Mouse (Mus musculus) heart, adult 2 months (tissue): ENCODE data around the gene Bach2. TPM values are rescaled to one million over a fixed set of nuclear protein-coding genes. Genes with fewer than 3 reads are reported as not detected.

Experiments used
- DNase-seq, 2 experiments: peaks; one replicate each; pipeline ENCODE4 v3.0.0; 2021
- H3K27ac ChIP-seq: fragments of 200-600 bp; 2 replicates; pipeline ENCODE4 v1.8.1; 2022
- H3K27me3 ChIP-seq: fragments of 200-500 bp; 2 replicates; pipeline ENCODE4 v1.6.1; 2012; ENCODE audit warnings: mild to moderate bottlenecking, low read length, inconsistent platforms, mixed read lengths; ENCODE audit not compliant: control insufficient read depth, insufficient read depth
- H3K36me3 ChIP-seq: fragments of 200-500 bp; 2 replicates; pipeline ENCODE4 v1.6.1; 2012; ENCODE audit warnings: low read length, inconsistent platforms; ENCODE audit not compliant: control insufficient read depth, insufficient read depth
- H3K4me1 ChIP-seq: fragments of 200-500 bp; 2 replicates; pipeline ENCODE4 v1.6.1; 2011; ENCODE audit warnings: low read length; ENCODE audit not compliant: control insufficient read depth, insufficient read depth
- H3K4me3 ChIP-seq: fragments of 200-600 bp; 2 replicates; pipeline ENCODE4 v1.8.1; 2022
- H3K79me2 ChIP-seq: fragments of 200-500 bp; replicated peaks from 2 replicates; pipeline ENCODE4 v1.6.1; 2012; ENCODE audit warnings: mild to moderate bottlenecking, inconsistent platforms, low read length, moderate library complexity, mixed read lengths; ENCODE audit not compliant: control insufficient read depth, insufficient read depth
- H3K9ac ChIP-seq: fragments of 200-500 bp; 2 replicates; pipeline ENCODE4 v1.6.1; 2012; ENCODE audit warnings: low read depth, mild to moderate bottlenecking, control low read depth, inconsistent platforms, low read length, mixed read lengths
- CTCF ChIP-seq: fragments of 200-600 bp; IDR thresholded peaks from 2 replicates; pipeline ENCODE4 v1.8.1; 2022; ENCODE audit warnings: antibody characterized with exemption, mild to moderate bottlenecking, moderate library complexity
- EP300 ChIP-seq: fragments of 200-500 bp; IDR thresholded peaks from 2 replicates; pipeline ENCODE4 v1.6.1; 2011; ENCODE audit warnings: low read depth, low read length, control low read depth; ENCODE audit not compliant: insufficient read depth
- POLR2A ChIP-seq: fragments of 200-500 bp; IDR thresholded peaks from 2 replicates; pipeline ENCODE4 v1.6.1; 2011; ENCODE audit warnings: mild to moderate bottlenecking, low read depth, low read length, control low read depth; ENCODE audit not compliant: insufficient read depth
- WGBS: fragments of 180-500 bp; shearing (Covaris S2); methylation state at CpG from one replicate; pipeline ENCODE4 v1.1.7; 2018; 5-methylcytosine and 5-hydroxymethylcytosine counted together
- intact Hi-C: fragments of 180-260 bp; cut with DNase I; formaldehyde crosslinking; loops from one replicate; pipeline ENCODE4 v1.15.1; 2025
- polyA plus RNA-seq: library from polyadenylated mRNA; depleted of rRNA; stranded (reverse); fragments of >200 nt; gene quantifications from 2 replicates; pipeline ENCODE4 v1.2.3, GENCODE M21; 2012
- total RNA-seq, 2 experiments: library from RNA; stranded (reverse); gene quantifications; 2 replicates each; pipeline ENCODE4 v1.2.3; 2021

Bach2 gene
- total and polyA plus RNA-seq, 3 experiments = 2.4 to 4.2 (median 3.9) TPM

DNA sequence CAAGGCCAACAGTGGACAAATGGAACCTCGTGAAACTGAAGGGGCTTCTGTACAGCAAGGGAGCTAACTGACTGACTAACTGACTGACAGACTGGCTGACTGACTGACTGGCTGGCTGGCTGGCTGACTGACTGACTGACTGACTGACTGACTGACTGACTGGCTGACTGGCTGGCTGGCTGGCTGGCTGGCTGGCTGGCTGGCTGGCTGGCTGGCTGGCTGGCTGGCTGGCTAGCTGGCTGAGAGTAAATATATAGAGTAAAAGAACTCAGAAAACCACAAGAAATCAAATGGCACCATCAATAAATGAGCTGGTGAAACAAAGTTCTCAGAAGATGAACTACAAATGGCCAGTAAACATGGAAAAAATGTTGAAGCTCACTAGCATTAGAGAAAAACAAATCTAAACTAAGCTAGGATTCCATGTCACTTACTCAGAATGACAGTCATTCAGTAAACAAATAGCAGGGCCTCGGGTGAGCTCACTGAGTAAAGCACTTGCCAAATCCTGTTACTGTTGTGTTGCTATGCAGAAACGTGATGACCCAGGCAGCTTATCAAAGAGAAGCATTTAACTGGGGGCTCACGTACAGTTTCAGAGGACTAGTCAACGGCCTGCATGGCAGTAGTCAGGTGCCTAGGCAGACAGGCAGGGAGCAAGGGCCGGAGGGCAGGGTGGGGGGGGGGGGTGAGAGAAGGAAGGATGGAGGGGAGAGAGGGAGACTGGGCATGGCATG, 280.4 kb downstream of the Bach2 start:
- 48% methylated on average over 6 of the region's 6 CpGs for WGBS
- Histone ChIP-seq H3K36me3 (no peaks in the 10 kb centered on the region; the same call in 1 of the 2 replicates), H3K4me1 (peaks cover 5% of the 10 kb centered on the region), H3K27me3 (no peaks in the 10 kb centered on the region), H3K9ac (no peak overlapping the region), H3K27ac (peak overlapping the region; percentile 4; the same call in 1 of the 2 replicates), H3K79me2 (no peaks in the 10 kb centered on the region), H3K4me3 (no peak overlapping the region)
- intact Hi-C loops = no loop called here
- TF ChIP-seq POLR2A (no peak), CTCF (no peak), EP300 (no peak)
- no peak for DNase-seq

GRCm38 (mm10) chr4:32520628-32521360, 282.2 kb downstream of the Bach2 start:
- peak; percentile 46 to 63 for DNase-seq
- TF ChIP-seq CTCF (no peak), EP300 (no peak), POLR2A (no peak)
- H3K27ac ChIP-seq = no peak overlapping the region
- H3K4me3 ChIP-seq = no peak overlapping the region
- H3K9ac ChIP-seq = no peak overlapping the region
- no peaks in the 10 kb centered on the region for H3K27me3 ChIP-seq
- H3K79me2 ChIP-seq = no peaks in the 10 kb centered on the region
- WGBS = 74% methylated on average over 18 of the region's 18 CpGs
- H3K36me3 ChIP-seq = no peaks in the 10 kb centered on the region; the same call in 1 of the 2 replicates
- intact Hi-C loops = no loop called here
- peaks cover 5% of the 10 kb centered on the region for H3K4me1 ChIP-seq

DNA sequence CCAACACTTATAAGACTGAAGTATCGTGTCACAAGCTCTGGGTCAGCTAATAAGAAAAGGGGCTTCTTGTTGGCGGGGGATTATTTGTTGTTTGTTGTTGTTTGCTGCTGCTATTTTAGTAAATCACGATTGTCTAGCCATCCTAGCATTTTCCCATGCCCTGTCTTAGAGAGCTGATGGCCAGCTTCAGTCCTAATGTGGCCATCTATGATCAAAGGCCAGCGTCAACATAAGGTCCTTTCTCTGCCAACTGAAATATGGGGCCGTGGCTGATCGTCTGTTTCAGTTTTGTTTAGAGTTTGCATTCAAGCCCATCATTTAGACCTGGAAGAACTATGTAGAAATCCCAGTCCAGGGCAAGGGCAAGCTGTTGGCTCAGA, 282.7 kb downstream of the Bach2 start:
- Histone ChIP-seq H3K4me1 (peaks cover 5% of the 10 kb centered on the region), H3K9ac (no peak overlapping the region), H3K36me3 (no peaks in the 10 kb centered on the region; the same call in 1 of the 2 replicates), H3K79me2 (no peaks in the 10 kb centered on the region), H3K4me3 (no peak overlapping the region), H3K27ac (no peak overlapping the region), H3K27me3 (no peaks in the 10 kb centered on the region)
- TF ChIP-seq POLR2A (no peak), CTCF (no peak), EP300 (no peak)
- WGBS = 74% methylated on average over 6 of the region's 6 CpGs
- no peak for DNase-seq
- intact Hi-C loops = no loop called here

GRCm38 (mm10) chr4:32522013-32522412, 283.4 kb downstream of the Bach2 start:
- no peaks in the 10 kb centered on the region for H3K27me3 ChIP-seq
- intact Hi-C loops = no loop called here
- no peaks in the 10 kb centered on the region; the same call in 1 of the 2 replicates for H3K36me3 ChIP-seq
- 69% methylated on average over 2 of the region's 2 CpGs for WGBS
- H3K9ac ChIP-seq = no peak overlapping the region
- peaks cover 5% of the 10 kb centered on the region for H3K4me1 ChIP-seq
- no peak overlapping the region for H3K27ac ChIP-seq
- H3K79me2 ChIP-seq = no peaks in the 10 kb centered on the region
- TF ChIP-seq CTCF = no peak
- no peak for TF ChIP-seq POLR2A
- no peak for TF ChIP-seq EP300
- no peak for DNase-seq
- H3K4me3 ChIP-seq = no peak overlapping the region

DNA sequence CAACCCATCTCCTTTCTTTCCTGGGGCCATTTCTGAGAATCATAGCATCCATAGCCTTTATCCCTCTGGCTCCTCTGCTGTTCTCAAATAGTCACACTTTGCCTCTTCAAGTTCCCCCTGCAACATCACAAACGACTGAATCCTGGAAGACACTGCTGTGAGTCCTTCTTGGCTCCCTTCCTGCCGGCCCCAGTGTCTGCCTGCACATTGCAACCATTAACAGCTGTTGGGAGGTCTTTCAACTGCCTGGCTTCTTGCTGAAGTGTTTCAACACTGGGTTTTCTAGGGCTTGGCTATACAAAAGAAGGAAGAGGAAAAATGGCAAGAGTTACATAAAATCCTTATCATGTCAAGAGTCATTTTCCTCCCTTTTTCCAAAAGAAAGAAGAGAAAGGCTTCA, 285.7 kb downstream of the Bach2 start:
- H3K79me2 ChIP-seq = no peaks in the 10 kb centered on the region
- 32% methylated on average over 2 of the region's 2 CpGs for WGBS
- no peak overlapping the region for H3K4me3 ChIP-seq
- intact Hi-C loops = no loop called here
- DNase-seq = peak in 1 of 2 experiments; percentile 35
- H3K9ac ChIP-seq = no peak overlapping the region
- no peaks in the 10 kb centered on the region for H3K36me3 ChIP-seq
- H3K27ac ChIP-seq = no peak overlapping the region
- TF ChIP-seq POLR2A (no peak), EP300 (no peak), CTCF (no peak)
- peaks cover 2% of the 10 kb centered on the region for H3K4me1 ChIP-seq
- no peaks in the 10 kb centered on the region for H3K27me3 ChIP-seq

GRCm38 (mm10) chr4:32525000-32525399, 286.4 kb downstream of the Bach2 start:
- H3K27me3 ChIP-seq = no peaks in the 10 kb centered on the region

More at GRCm38 (mm10) chr4:32525000-32525399, 286.4 kb downstream of the Bach2 start:
- 87% methylated on average over 5 of the region's 5 CpGs for WGBS
- DNase-seq = no peak
- no peak overlapping the region for H3K9ac ChIP-seq
- no peaks in the 10 kb centered on the region for H3K36me3 ChIP-seq
- no peaks in the 10 kb centered on the region; the same call in 1 of the 2 replicates for H3K4me1 ChIP-seq
- H3K79me2 ChIP-seq = no peaks in the 10 kb centered on the region
- intact Hi-C loops = no loop called here
- H3K27ac ChIP-seq = no peak overlapping the region
- no peak overlapping the region for H3K4me3 ChIP-seq
- TF ChIP-seq EP300 (no peak), POLR2A (no peak), CTCF (no peak)
